Mouse (Mus musculus): Measurements from ENCODE around the gene Rubcnl.

The Rubcnl gene

DNA sequence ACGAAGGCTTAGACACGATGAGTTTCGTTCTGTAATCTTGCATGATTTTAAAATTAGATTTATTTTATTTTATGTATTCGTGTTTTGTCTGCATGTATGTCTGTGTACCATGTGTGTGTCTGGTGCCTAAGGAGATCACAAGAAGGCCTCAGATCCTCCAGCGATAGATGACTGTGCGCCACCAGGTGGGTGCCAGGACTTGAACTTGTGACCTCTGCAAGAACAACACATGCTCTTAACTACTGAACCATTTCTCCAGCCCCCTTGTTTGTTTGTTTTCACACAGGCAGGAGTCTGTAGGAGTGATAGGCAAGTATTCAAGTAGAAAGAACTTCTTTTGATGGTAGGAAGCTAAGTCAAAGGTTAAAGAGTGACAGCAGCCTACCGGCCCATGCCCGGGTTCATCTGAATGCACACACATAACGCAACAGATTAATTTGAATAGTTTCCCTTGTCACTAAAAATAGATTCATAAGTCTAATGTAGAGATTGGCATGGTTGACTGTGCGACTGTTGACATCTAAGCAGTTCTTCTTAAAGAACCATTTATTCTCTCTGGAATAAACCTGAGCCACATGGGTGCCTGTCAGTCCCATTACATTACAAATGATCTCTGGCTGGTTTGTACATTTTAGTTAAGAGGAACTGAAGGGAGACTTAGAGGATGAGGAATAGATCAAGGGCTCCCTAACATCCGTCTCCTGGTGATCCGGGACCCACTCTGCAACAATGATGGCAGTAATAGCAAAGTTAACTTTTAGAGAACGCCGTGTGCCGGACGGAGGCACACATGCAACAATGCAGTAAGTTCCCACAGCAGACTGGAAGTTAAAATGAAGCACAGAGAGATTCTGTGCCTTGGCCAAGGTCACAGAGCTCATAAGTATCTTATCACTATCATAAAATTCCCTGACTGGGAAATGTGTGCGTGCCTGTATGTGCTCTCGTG, 2.3 kb downstream of the Rubcnl start:
- DNase-seq (ENCODE audit: low read depth), result no peak

DNA sequence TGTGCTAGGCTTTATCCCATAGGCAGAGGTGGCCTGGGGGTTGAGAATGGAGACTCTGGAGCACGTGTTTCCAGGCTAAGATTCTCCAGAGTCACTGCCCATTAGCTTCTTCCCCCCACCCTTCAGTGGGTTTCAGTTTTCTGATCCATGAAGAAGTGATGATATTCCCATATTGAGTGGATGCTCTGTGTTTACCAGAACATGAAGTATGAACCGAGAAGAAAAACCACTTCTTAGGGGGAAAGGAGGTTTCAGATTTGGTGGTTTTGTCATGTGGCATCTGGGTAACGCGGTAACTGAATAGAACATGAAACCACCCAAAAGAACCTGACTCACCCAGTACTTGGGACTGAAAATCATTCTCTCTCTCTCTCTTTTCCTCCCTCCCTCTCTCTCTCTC, 3.0 kb downstream of the Rubcnl start:
- DNase-seq (ENCODE audit: low read depth), result no peak

DNA sequence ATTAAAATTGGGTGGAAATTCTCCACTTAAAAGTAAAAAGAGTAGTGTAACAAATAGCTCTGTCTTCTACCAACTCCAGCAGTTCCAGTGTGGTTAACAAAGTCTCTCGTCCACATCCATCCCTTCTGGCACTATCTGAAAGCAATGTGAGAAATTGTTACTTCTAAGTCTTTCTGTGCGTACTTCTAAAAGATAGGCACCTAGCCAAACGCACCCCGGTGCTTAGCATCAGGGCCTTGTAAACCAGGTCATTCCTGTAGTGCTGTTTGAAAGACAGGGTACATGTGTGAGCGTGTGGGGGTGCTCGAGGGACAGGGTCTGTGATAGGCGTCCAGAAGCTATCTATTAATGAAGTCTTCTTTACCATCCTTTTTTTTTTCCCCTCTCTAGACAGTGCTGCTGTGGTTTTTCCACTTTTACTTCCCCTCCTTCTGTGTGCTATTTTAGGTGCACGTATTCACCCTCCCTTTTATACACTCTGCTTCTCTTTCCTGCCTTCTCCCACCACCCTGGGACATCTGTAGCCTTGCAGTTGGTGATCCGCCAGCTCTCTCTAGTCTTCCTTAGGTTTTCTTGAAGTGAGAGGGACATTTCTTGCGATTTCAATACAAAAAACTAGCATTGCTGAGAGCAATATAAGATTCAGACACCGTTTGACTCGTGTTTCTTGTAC, 4.9 kb downstream of the Rubcnl start:
- DNase-seq (ENCODE audit: low read depth), result no peak

DNA sequence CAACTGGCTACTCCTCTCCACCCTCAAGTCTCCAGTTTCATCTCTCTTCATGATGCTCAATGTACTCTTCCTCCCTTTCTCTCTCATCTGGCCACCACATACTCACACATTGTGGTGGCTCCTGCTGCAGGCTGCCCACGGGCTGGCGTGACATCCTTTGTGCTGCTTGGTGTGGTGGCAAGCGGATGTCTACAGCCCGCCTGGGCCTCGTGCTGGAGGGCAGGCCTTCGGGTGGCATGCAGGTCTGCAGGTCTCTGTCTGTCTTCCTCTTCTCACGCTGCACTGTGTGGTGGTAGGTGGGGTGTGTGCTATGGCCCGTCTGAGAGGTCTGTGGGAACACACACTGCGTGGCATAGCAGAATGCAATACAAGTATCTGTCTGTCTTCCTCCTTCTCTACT, 6.7 kb downstream of the Rubcnl start:
- no peak for DNase-seq (ENCODE audit: low read depth)

DNA sequence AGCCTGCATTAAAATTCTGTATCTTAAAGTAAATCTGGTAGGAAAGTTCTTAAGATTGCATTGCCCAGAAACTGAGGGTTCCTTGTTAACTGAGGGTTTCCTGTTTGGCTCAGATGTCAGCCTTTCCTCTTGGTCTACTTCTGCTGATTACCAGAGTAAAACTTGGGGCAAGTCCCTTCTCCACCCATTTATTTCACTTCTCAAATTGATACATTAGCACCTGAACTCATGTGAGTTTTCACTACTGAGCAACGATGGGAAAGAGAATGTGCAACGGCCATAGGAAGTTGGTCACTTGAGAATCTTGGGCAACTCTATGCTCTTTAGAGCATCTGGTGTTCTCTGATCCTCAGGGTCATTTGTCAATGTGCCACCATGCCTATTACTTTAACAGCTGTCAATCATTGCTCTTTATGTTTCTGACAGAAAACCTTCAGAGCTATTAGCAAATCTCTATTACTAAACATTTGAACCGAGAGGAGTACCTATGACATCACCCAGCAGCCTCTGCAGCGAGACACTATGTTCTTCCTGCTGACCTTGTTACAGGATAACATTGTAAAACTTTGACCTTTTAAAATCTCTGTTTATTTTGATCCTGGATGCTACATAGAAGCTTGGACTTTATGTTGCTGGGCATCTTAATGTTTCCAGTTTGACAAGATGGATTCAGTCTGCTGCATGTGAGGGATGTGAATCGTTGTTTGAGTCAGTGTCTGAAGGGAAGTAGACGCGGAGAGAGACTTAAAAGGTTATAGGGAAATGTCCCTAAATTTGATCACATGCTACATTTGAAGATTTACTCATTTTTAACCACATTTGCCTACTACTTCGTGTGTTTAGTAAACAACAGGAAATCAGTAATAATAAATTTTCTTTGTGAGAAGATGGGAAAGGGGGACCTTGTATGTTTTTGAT, 9.2 kb downstream of the Rubcnl start:
- no peak for DNase-seq (ENCODE audit: low read depth)

DNA sequence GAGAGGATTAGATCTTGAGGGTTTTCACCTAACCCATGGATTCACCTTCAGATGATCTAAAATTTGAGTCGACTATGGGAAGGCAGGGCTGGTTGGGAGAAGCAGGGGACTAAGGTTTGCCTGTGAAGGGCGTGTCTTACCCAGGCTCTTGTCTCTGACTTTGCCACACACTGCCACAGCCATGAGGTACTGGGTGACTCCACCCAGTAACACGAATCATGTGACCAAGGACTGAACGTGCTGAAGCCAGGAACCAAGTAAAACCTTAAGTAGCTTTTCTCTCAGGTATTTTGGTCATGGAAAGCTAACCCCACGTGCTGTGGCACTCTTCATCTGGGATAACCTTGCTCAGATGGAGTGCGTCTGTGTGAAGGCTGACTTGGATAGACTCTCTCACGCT, 14.9 kb downstream of the Rubcnl start:
- no peak for DNase-seq (ENCODE audit: low read depth)

DNA sequence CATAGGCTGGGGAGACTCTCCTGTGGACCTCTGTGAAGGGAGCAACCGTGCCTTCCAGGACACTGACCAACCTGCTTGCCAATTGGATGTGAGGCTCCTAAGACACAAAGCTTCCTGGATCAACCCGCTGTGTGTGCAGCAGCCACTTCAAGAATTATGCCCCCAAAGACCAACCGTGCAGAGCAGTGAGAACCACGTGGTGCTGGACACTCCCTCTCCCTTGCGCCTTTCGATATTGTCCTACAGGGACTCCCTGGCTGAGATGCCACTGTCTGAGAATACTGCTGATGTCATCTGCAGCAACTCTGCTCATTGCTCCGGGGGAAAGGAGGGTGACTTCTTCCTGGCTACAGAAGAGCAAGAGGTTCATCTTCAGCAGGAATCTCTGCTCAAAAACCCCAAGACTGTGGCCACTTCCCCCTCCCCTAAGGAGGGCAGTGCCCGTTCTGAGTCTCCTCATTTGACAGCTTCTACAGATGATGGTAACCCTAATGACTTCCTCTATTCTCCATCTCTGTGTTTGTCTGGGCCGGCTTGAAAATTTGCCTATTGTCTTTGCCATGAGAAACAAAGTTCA, 16.3 kb downstream of the Rubcnl start:
- DNase-seq (ENCODE audit: low read depth), result no peak

DNA sequence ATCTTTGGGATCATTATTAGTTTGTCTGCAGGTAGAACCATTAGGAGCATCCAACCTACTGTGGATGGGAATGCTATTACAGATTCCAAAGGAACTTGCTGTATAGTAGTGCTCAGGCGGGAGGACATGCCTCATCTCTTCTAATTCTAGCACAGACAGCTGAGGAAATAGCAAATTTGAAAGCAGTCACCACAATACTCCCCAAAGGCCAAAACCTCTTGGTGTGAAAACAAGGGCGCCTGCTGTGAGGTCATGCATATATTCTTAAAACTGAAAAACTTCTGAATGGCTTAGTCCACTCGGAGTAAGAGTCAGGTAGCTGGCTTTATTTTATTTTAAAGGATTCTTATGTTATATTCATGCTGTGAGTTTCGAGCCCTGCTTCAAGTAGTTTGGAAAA, 16.9 kb downstream of the Rubcnl start:
- no peak for DNase-seq (ENCODE audit: low read depth)

DNA sequence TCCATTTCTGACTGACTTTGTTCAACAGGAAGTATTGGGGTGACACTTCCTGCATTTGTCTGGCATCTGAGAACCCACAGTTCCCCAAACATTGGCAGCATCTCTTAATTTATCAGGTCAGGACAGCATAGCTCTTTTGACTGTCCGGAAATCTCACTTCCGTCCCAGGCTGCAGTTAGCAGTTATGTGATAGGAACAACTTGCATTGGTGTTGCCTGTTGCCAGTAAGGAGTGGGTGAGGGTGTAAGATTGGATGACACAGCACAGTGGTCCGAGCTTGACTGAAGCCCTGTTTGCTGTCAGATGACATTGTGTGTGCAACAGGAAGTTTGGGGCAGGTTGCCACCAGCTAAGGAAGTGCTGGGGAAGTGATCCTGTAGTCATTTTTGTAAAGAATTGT, 18.4 kb downstream of the Rubcnl start:
- peak; percentile 47 for DNase-seq (ENCODE audit: low read depth)

DNA sequence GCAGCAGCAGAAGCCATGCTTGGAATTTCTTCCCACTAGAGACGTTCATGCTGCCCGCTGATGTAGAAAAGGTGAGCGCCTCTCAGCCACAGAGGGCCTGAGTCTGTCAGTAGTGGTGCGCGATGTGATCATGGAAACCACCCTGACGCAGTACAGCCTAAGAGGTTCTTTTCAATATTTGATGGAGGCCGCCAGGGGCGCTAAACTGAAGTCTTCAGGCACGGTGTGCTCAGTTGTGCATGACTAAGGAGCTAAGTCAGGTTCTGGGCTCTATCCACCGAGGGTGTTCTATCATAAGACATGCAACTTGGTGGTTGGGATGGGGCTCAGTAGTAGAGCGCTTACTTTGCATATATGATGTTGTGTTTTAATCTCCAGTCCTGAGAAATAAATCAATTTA, 19.6 kb downstream of the Rubcnl start:
- DNase-seq (ENCODE audit: low read depth), result no peak

DNA sequence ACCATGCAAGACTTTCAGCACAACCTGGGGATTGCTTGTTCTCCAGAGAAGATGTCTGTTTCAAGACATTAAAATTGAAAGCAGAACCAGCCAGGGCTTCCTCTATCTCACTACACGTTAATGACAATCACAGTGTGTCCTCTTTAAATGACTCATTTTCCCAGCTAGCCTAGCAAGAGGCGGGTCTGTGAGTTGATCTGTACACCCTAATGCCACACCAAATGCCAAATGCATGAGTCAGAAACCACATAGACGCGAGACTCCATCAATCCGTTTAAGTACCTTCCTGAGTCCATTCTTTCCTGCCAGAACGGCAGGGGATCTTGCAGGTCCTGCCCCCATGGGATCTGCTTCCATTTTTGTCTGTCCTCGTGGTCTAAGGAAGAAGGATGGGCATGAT, 29.4 kb downstream of the Rubcnl start:
- DNase-seq (ENCODE audit: low read depth), result no peak

DNA sequence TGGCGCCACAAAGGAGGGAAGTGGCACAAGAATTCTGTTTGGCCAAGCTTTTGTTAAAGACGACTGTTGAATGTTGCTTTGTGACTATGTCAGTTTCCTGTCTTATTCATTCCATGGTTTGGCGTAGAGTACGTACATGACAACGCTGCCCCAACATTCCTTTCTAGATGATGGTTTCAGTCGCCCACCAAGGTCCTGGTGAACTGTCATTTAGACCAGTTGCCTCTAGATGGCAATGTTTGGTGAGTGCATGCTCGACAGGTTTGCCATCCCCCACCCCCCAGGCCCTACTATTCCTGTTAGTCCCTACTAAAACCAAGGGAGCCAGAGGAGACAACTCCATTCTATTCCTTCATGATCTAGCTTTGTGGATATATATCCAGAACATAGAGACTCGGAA, 36.6 kb downstream of the Rubcnl start:
- no peak for DNase-seq (ENCODE audit: low read depth)

DNA sequence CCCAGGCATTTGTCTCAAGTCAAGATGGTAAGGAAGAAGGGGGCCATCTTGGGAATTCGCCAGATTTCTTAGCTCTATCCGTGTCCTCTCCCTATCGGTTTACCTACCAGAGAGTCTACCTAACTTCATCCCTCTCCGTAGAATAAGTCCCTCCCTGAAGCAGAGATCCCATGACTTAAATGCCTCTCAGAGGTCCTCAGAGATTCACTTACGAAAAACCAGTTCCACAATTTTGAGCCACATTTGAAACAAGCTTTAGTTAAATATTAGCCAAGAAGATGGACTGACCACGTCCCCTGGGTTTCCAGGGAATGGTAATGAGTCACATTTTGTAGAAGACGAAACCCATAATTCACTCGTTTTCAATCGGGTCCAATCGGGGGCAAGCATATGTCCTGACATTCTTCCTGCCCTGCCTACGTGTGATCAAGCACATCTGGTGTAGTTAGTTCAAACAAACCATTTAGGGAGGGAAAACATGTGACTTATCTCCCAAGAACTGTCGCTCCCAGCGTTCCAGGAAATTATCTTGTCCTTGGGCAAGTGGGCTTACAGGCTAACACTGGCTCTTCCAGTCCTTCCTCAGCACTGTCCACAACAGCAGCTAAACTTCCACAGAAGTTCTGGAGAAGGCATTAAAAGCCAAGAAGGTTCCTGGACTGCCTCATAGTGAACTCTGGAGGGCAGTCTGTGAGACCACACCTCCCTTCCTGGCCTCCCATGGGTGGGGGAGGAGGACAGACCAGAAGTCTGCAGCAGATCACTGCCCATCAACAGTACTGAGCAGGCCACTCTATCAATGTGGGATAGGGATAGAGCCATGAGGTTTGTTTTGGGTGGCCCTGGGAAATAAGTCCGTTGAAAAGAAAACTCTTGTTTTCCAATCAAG, 38.9 kb downstream of the Rubcnl start:
- no peak for DNase-seq (ENCODE audit: low read depth)

DNA sequence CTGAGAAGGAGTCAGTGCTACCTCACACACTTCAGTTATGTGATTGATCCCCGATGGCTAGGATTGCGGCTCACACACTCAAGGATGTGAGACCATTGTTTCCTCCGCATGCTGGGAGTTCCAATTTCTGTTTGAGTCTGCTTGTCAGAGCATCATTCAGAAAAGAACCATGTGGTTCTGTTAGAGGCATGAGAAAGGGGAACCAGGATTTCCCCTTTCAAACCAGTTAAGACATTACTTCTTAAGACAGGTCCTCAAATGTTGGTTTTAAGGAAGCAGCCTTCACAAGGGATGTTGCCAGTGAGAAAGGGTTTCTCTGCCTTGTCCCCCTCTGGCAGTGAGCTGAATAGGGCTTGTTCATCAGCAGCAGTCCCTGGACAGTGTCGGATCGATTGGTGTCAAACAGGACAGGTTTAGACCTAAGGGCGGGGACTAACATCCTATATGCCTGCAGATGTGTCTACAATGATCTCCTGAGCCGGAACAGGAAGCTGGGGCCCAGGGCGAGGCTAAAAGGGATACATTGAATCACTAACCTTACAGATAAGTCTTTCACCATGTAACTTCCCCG, 41.1 kb downstream of the Rubcnl start:
- peak; percentile 28 for DNase-seq (ENCODE audit: low read depth)

DNA sequence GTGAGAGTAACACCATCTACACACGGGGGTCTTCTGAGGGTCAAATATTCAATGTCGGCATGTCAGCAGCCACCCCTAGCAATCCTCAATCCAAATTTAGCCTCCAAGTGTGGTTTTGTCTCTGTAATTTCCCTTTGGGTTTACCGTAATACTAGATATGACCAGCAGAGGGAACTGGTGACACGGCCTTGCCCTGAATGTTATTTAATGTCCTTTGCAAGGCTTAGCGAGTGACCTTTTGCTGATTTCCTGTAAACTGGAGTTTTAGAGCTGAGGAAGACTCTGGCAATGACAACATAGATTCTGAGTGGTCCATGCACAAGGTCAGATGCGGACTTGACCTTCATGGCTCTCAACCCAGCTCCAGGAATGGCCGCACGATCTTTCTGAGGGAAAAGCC, 44.7 kb downstream of the Rubcnl start:
- peak; percentile 62 for DNase-seq (ENCODE audit: low read depth)

DNA sequence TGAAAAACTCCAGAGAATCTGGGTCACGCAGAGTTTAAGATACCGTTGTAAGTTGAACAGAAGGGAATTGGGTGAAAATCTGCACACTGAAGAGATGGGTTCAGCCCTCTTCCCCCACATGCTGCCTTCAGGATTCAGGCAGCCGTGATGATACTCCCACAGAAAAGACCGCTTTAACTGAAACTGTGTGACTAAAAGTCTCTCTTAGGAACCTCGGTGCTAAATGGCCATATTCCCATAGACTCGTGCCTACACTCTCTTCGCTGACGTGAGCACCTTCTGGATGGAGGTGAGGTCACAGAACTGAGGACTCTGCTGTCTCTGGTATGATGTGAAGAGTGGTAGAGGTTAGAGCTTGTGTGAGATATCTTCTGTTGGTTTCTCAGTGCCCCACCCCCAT, 48.1 kb downstream of the Rubcnl start:
- DNase-seq (ENCODE audit: low read depth), result no peak

DNA sequence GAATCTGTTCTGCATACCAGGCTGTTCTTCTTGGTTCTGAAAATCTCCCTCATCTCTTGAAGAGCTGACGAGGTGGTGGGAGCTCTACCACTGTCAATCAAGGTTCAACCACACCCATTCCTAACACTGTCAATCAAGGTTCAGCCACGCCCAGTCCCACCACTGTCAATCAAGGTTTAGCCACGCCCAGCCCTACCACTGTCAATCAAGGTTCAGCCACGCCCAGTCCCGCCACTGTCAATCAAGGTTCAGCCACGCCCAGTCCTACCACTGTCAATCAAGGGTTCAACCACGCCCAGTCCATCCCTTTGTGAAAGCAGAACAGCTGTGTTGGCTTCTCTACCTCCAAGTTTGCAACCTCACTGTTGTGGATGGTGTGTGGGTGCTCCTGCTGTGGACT, 48.7 kb downstream of the Rubcnl start:
- peak; percentile 10 for DNase-seq (ENCODE audit: low read depth)

DNA sequence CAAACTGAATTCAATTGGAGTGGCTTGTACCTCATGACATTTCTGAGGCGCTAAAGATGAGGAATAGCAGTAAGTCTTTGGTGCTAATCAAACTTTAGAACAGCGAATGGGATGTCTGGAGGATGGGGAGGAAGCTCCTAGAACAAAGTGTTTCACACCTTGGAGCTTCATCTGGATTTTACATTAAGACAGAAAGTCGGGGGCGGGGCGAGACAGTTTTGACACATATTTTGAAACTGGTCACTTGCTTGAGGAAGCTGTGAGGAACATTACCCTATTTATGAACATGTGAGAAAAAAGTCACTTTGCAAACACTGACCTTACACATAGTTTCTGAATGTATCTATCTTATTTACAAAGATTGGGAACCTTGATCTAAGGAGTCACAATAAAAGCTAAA, 49.4 kb downstream of the Rubcnl start:
- no peak for DNase-seq (ENCODE audit: low read depth)

DNA sequence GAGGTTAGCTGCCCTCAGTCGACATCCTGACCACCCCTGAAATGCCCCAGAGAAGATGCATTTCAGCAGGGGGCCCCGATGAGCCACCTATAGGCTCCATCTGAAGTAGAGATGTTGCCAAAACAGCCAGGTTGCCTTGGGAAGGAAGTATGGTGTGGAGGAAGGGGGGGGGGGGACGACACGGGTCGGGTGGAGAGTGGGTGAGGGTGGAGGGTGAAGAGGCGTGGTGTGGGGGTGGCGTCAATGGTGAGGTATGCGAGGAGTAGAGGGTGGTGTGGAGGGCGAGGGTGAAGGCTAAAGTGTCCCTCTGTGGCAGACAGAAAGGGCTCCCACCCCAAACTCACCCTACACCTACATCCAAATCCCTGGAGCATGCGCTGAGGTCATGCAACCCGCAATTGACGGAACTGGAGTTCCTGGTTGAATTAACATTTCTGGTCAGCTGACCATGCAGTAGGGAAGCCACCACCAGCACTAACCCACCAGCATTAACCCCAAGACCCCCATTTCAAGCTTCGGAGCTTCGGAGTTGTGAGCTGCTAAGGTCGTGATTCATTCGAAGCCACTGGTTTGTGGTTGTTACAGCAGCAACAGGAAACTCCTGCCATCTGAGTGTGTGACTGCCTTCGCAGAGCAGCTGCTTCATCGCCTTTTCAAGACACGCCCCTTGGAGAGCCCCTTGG, 52.7 kb downstream of the Rubcnl start:
- peak; percentile 49 for DNase-seq (ENCODE audit: low read depth)

DNA sequence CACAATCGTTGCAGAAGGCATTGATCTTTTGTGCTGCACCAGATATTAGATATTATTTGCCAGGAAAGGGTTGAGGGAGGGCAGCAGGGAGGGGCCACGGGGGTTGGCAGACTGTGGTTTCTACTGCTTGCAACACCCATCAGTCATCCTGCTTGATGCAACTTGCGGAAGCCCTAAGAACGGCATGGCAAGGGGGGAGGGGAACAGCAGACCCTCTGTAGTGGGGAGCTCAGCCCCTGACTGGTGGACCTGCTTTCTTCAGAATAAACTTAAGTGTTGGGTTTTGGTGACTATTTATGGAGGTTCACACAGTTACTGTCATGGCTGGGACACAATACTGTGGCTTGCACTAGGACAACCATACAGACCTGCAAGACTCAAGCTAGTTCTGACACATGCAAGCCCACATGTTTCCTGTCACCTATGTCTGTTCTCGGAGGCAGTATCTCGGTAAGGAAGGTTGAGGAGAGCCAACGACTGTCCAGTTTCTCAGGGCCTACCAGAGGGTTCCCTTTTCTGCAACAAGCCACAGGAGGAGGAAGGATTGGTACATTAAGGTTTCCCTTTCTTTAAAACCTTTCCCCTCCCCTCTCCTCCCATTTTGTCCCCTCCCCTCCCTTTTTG, 53.6 kb downstream of the Rubcnl start:
- peak; percentile 32 for DNase-seq (ENCODE audit: low read depth)
